Mouse (Mus musculus): ENCODE measurements around the gene Nat8f1. TPM values are rescaled to one million over a fixed set of nuclear protein-coding genes. Genes with fewer than 3 reads are reported as not detected.
A peak's percentile ranks its signal among the peaks of the same experiment; 100 is the strongest.
"Not testable (repeated sequence)": the region's sequence is repeated elsewhere in the genome, so short reads cannot be mapped to it uniquely, and the experiment has no call there.

The Nat8f1 gene
- polyA plus RNA-seq (2015; fragmentation: Nextera tagmentation; extraction: Ambion mirVana): 19.1 and 20.5 TPM in 2 replicates

GRCm38 (mm10) chr6:85915539-85916513, at the start of gene Nat8f1:
Gene Nat8f1, minus strand, starts transcription at chr6:85915687.
- H3K36me3 ChIP-seq (ENCODE audit: control insufficient read depth, insufficient read depth); H3K9me3 ChIP-seq (replicated peaks; ENCODE audit: control insufficient read depth, low read length); H3K27me3 ChIP-seq (ENCODE audit: control insufficient read depth, insufficient read depth, low read depth, low read length): not testable (repeated sequence)
- peaks cover 20% of the 10 kb centered on the region for H3K4me1 ChIP-seq (ENCODE audit: control insufficient read depth, low read depth, low read length)
- under 1% methylated on average over 61 of the region's 61 CpGs for WGBS (ENCODE audit: insufficient replicate concordance)
- H3K9ac ChIP-seq (ENCODE audit: low read depth, low read length): peak within 1 kb of the TSS; percentile 86
- H3K4me3 ChIP-seq (ENCODE audit: low read depth, low read length): peak within 1 kb of the TSS; percentile 85
- ATAC-seq (ENCODE audit: low read depth): peak; percentile 94
- peak within 1 kb of the TSS; percentile 89 for H3K27ac ChIP-seq (ENCODE audit: low read length)
- H3K4me2 ChIP-seq (ENCODE audit: low read depth, low read length): peak within 1 kb of the TSS; percentile 90

- H3K4me2 ChIP-seq (ENCODE audit: low read depth, low read length): peak within 1 kb of the TSS; percentile 76
- WGBS (ENCODE audit: insufficient replicate concordance): under 1% methylated on average over 70 of the region's 70 CpGs
- peak within 1 kb of the TSS; percentile 98 for H3K9ac ChIP-seq (ENCODE audit: low read depth, low read length)
- H3K4me3 ChIP-seq (ENCODE audit: low read depth, low read length): peak within 1 kb of the TSS; percentile 92
- H3K9me3 ChIP-seq (replicated peaks; ENCODE audit: control insufficient read depth, low read length): no peaks in the 10 kb centered on the region
- peak; percentile 92 for ATAC-seq (ENCODE audit: low read depth)
- H3K27ac ChIP-seq (ENCODE audit: low read length): peak within 1 kb of the TSS; percentile 99
- no peaks in the 10 kb centered on the region for H3K27me3 ChIP-seq (ENCODE audit: control insufficient read depth, insufficient read depth, low read depth, low read length)
- peaks cover 8% of the 10 kb centered on the region for H3K4me1 ChIP-seq (ENCODE audit: control insufficient read depth, low read depth, low read length)
- H3K36me3 ChIP-seq (ENCODE audit: control insufficient read depth, insufficient read depth): peaks cover 8% of the 10 kb centered on the region
These were observed 45.9 kb upstream of the Nat8f1 start, which contains the start of gene Dusp11 for GRCm38 (mm10) chr6:85961101-85962091. Gene Dusp11, minus strand, starts transcription at chr6:85961667.

- Histone ChIP-seq H3K27me3 (ENCODE audit: control insufficient read depth, insufficient read depth, low read depth, low read length) (no peaks in the 10 kb centered on the region), H3K9ac (ENCODE audit: low read depth, low read length) (no peak overlapping the region), H3K4me1 (ENCODE audit: control insufficient read depth, low read depth, low read length) (peaks cover 8% of the 10 kb centered on the region), H3K9me3 (replicated peaks; ENCODE audit: control insufficient read depth, low read length) (no peaks in the 10 kb centered on the region), H3K27ac (ENCODE audit: low read length) (no peak overlapping the region), H3K4me3 (ENCODE audit: low read depth, low read length) (no peak overlapping the region), H3K4me2 (ENCODE audit: low read depth, low read length) (no peak overlapping the region), H3K36me3 (ENCODE audit: control insufficient read depth, insufficient read depth) (peaks cover 24% of the 10 kb centered on the region)
- no peak for ATAC-seq (ENCODE audit: low read depth)
- WGBS (ENCODE audit: insufficient replicate concordance): 84% methylated on average over 3 of the region's 3 CpGs
These were observed 42.1 kb upstream of the Nat8f1 start for GRCm38 (mm10) chr6:85957581-85957980.

- peaks cover 69% of the 10 kb centered on the region for H3K36me3 ChIP-seq (ENCODE audit: control insufficient read depth, insufficient read depth)
- H3K4me2 ChIP-seq (ENCODE audit: low read depth, low read length): no peak overlapping the region
- no peaks in the 10 kb centered on the region for H3K9me3 ChIP-seq (replicated peaks; ENCODE audit: control insufficient read depth, low read length)
- WGBS (ENCODE audit: insufficient replicate concordance): 80% methylated on average over 6 of the region's 6 CpGs
- no peaks in the 10 kb centered on the region for H3K27me3 ChIP-seq (ENCODE audit: control insufficient read depth, insufficient read depth, low read depth, low read length)
- no peak for ATAC-seq (ENCODE audit: low read depth)
- H3K4me1 ChIP-seq (ENCODE audit: control insufficient read depth, low read depth, low read length): no peaks in the 10 kb centered on the region
- no peak overlapping the region for H3K27ac ChIP-seq (ENCODE audit: low read length)
- H3K4me3 ChIP-seq (ENCODE audit: low read depth, low read length): no peak overlapping the region
- H3K9ac ChIP-seq (ENCODE audit: low read depth, low read length): no peak overlapping the region
These were observed 33.1 kb upstream of the Nat8f1 start for GRCm38 (mm10) chr6:85948549-85948948.

GRCm38 (mm10) chr6:85942469-85942868, 27.0 kb upstream of the Nat8f1 start:
- Histone ChIP-seq H3K9me3 (replicated peaks; ENCODE audit: control insufficient read depth, low read length) (no peaks in the 10 kb centered on the region), H3K36me3 (ENCODE audit: control insufficient read depth, insufficient read depth) (peaks cover 24% of the 10 kb centered on the region), H3K27ac (ENCODE audit: low read length) (no peak overlapping the region), H3K4me2 (ENCODE audit: low read depth, low read length) (no peak overlapping the region), H3K4me3 (ENCODE audit: low read depth, low read length) (no peak overlapping the region), H3K4me1 (ENCODE audit: control insufficient read depth, low read depth, low read length) (peaks cover 4% of the 10 kb centered on the region), H3K27me3 (ENCODE audit: control insufficient read depth, insufficient read depth, low read depth, low read length) (no peaks in the 10 kb centered on the region), H3K9ac (ENCODE audit: low read depth, low read length) (no peak overlapping the region)
- no peak for ATAC-seq (ENCODE audit: low read depth)
- WGBS (ENCODE audit: insufficient replicate concordance): 74% methylated on average over 3 of the region's 3 CpGs

- Histone ChIP-seq H3K9ac (ENCODE audit: low read depth, low read length) (no peak overlapping the region), H3K9me3 (replicated peaks; ENCODE audit: control insufficient read depth, low read length) (no peaks in the 10 kb centered on the region), H3K27me3 (ENCODE audit: control insufficient read depth, insufficient read depth, low read depth, low read length) (no peaks in the 10 kb centered on the region), H3K4me2 (ENCODE audit: low read depth, low read length) (no peak overlapping the region), H3K27ac (ENCODE audit: low read length) (no peak overlapping the region), H3K4me3 (ENCODE audit: low read depth, low read length) (no peak overlapping the region), H3K36me3 (ENCODE audit: control insufficient read depth, insufficient read depth) (peaks cover 3% of the 10 kb centered on the region), H3K4me1 (ENCODE audit: control insufficient read depth, low read depth, low read length) (peaks cover 11% of the 10 kb centered on the region)
- 68% methylated on average over 10 of the region's 10 CpGs for WGBS (ENCODE audit: insufficient replicate concordance)
- no peak for ATAC-seq (ENCODE audit: low read depth)
These were observed 23.2 kb upstream of the Nat8f1 start for GRCm38 (mm10) chr6:85938701-85939100.

- H3K4me3 ChIP-seq (ENCODE audit: low read depth, low read length): peak overlapping the region; percentile 70
- H3K4me1 ChIP-seq (ENCODE audit: control insufficient read depth, low read depth, low read length); H3K36me3 ChIP-seq (ENCODE audit: control insufficient read depth, insufficient read depth); H3K27me3 ChIP-seq (ENCODE audit: control insufficient read depth, insufficient read depth, low read depth, low read length); H3K9me3 ChIP-seq (replicated peaks; ENCODE audit: control insufficient read depth, low read length): not testable (repeated sequence)
- H3K27ac ChIP-seq (ENCODE audit: low read length): peak overlapping the region; percentile 82
- peak; percentile 95 for ATAC-seq (ENCODE audit: low read depth)
- peak overlapping the region; percentile 69 for H3K9ac ChIP-seq (ENCODE audit: low read depth, low read length)
- peak overlapping the region; percentile 78 for H3K4me2 ChIP-seq (ENCODE audit: low read depth, low read length)
- WGBS (ENCODE audit: insufficient replicate concordance): under 1% methylated on average over 50 of the region's 50 CpGs
These were observed 21.3 kb upstream of the Nat8f1 start for GRCm38 (mm10) chr6:85936508-85937465.

- Histone ChIP-seq H3K4me3 (ENCODE audit: low read depth, low read length) (no peak overlapping the region), H3K4me1 (ENCODE audit: control insufficient read depth, low read depth, low read length) (peaks cover 9% of the 10 kb centered on the region), H3K4me2 (ENCODE audit: low read depth, low read length) (no peak overlapping the region), H3K27me3 (ENCODE audit: control insufficient read depth, insufficient read depth, low read depth, low read length) (no peaks in the 10 kb centered on the region), H3K36me3 (ENCODE audit: control insufficient read depth, insufficient read depth) (no peaks in the 10 kb centered on the region), H3K27ac (ENCODE audit: low read length) (no peak overlapping the region), H3K9ac (ENCODE audit: low read depth, low read length) (no peak overlapping the region), H3K9me3 (replicated peaks; ENCODE audit: control insufficient read depth, low read length) (no peaks in the 10 kb centered on the region)
- ATAC-seq (ENCODE audit: low read depth): no peak
- 50% methylated on average over 3 of the region's 3 CpGs for WGBS (ENCODE audit: insufficient replicate concordance)
These were observed 20.2 kb upstream of the Nat8f1 start for GRCm38 (mm10) chr6:85935646-85936045.
